Mouse (Mus musculus): ENCODE results near the gene Ankrd28.

The Ankrd28 gene

GRCm38 (mm10) chr14:31830571-31831369, at the start of gene Ankrd28:
TSS of gene Ankrd28 (minus strand) at chr14:31830651.
- DNase-seq: peak; percentile 100

DNA sequence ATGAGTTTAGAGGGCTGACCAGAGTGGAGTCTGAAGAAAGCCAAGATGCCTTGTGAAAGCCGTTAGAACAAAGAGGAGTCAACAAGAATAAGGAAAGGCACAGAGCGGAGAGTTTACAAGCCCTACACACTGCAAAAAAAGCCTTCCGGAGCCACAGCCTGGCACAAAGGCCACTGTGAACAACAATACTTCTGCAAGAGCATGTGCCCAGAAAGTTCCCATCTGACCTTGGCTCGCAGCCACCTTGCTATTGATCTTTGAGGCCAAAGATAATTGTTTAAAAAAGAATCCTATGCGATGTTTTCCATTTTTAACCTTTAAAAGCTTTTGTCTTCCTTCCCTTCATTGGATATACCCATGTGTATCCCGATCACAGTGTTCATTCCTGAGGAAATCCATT, 49.0 kb upstream of the Ankrd28 start:
- DNase-seq: peak; percentile 62

- peak; percentile 95 for DNase-seq
Observed at GRCm38 (mm10) chr14:31872130-31872529, 41.7 kb upstream of the Ankrd28 start.

- peak; percentile 18 for DNase-seq
Observed at GRCm38 (mm10) chr14:31870436-31870835, 40.0 kb upstream of the Ankrd28 start.

GRCm38 (mm10) chr14:31868591-31868990, 38.1 kb upstream of the Ankrd28 start:
- DNase-seq: peak; percentile 14

DNA sequence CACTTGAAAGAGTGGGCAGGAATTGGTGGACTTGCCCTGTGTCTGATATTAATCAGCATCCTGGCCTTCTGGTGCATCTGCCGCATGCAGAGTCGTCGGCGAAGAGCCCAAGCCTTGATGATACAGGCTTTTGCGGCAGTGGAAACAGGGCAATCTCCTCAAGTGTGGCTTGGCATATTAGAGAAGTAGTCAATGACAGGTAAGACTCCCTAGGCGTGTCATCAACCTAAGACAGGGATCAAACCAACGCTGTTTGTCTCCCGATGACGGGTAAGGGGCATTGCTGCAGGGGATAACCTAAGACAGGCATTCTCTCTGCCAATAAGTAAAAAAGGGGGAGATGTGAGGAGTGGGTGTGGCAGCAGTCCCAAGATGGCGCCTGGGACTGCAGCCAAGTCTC, 35.9 kb upstream of the Ankrd28 start:
- peak; percentile 62 for DNase-seq

DNA sequence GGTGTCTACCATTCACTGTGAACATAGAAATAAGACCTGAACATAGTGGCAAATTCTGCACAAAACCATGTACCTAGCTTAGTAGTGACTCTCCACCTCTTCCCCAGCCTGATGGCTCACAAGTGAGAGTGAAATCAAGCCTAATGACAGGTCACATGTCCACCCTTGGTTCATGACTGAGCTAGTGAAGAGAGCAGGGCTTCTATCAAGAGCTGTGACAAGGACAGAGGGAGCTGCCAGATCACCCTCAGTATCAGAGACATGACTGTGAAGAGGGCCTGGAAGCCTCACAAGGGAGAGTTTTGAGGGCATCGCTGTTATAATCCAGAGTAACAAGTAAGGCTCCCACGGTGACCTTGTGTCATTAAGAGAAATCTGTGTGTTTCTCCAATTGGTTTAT, 28.2 kb upstream of the Ankrd28 start:
- peak; percentile 93 for DNase-seq

DNA sequence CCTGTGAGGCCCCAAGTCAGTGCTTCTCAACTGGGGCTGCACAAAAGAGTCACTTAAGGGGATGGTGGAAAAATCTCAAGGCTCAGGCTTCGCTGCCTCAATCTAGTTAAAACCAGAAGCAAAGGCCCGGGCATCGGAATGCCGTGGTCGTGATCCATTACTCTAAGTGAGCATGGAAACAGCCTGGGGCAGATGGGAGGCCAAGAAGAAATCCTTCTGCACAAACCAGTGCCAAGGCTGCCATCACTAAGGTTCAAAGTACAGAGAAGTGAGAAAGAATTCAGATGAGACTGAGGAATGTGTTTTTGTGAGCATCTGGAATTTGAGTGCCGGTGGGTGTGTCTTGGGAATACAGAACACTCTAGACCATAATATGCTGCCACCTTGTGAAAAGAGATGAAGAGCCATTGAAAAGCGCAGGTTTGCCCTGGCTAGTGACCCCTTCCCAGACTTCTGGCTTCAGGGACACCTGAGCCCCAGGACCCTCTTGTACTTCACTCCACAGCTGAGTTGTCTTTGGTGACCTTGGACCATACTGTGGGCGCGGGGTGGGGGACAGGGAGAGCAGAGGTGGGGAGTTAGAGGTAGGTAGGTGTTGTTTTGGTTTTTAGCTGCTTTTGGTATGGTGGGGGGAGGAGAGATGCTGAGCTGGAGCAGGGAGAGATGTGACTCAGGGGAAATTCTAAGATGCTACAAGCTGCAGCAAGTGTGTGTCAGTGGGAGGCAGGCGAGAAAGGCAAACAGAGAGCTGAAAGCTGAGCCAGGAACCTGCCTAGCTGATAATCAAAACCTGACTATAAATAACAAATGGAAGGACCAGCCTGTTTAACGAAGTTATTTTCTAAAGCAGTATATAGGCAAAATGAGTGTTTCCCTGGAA, 26.9 kb upstream of the Ankrd28 start:
- peak; percentile 82 for DNase-seq

DNA sequence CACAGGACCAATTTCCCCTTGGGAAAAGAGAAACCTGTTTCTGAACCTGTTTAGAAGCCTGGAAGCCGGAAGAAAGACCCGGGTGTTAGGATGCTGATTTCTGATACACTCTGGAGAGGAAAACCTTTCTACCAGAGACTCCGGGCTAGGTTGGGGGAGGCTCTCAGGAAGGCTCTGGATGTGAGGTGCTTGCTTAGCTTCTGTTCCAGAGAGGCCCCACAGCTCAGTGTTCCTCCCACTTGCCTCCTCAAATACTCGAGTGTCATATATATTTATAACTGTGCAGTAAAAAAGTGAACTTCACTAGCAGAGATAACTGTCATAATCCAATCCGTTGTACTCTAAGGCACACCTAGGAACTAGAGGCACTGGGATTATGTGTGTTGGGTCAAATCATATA, 25.6 kb upstream of the Ankrd28 start:
- DNase-seq: peak; percentile 30

GRCm38 (mm10) chr14:31854667-31855066, 24.2 kb upstream of the Ankrd28 start:
- no peak for DNase-seq

GRCm38 (mm10) chr14:31843571-31843970, 13.1 kb upstream of the Ankrd28 start:
- peak; percentile 41 for DNase-seq

- DNase-seq: peak; percentile 22
Observed at GRCm38 (mm10) chr14:31832022-31832421, 1.6 kb upstream of the Ankrd28 start.

DNA sequence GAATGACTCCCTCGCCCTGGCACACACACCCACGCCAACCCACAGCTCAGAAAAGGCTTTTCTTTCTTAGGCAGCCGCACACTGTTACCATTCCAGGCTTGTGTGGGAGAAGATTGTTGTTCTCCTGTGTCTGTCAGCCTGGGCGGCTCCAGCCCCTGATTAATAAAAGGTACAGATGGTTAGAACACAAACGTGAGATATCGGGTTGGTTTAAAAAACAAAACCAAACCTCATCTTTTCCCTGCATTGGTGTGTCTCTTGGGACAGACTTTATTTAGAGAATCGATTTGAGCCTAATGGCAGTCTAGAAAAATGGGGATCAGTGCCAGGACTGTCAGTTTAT, 890 bp upstream of the Ankrd28 start:
- DNase-seq: peak; percentile 83

DNA sequence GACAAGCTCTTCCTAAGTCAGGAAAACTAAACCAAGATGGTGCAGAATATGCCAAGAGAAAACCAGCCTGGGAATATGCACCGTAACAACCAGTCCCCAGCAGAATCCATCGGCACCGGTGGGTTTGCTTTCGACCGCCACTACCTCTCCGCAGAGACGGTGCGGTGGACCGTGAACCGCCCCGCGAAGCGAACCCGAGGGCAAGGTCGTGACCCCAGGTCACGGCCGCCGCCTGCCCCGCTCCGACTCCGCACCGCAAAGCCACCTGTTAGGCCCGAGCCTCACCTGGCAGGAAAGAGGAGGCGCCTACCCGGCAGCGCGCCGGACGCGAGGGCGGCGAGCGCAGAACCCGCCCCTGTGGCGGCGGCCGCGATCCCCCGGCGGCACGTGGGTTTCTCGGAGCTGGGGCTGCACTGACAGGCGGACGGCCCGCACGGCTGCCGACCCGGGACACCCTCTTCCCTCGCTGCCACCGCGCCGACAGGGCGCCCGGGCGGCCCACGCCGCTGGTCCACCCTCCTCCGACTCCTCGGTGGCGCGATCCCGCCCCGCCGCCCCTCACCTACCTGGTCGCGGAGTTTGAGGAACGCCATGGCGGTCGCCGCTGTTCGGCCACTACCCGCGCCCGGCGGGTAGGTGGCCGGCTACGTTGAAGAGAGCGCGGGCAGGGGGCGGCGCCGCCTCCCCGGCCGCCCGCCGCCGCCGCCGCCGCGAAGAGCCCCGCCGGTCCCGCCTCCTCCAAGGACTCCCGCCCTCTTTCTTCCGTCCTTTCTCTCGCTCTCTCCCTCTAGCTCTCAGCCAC, 489 bp downstream of the Ankrd28 start:
- DNase-seq: no peak

DNA sequence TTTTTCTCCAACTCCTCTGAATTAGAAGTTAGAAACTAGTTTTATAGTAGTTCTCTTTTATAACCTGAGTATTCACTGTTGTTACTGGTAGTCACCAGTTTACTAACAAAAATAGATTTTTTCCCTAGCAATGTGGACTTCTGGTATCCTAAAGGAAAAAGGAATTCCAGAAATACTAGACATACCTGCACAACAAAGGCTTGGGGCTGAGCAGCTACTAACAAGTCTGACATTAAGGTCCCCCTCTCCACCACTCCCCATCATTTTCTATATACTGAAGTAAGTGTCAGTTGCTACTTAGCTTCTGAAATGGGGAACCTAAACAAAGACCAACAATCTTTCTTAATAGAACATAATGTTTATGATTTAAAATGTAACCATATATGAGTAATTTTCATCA, 3.2 kb downstream of the Ankrd28 start:
- peak; percentile 3 for DNase-seq

DNA sequence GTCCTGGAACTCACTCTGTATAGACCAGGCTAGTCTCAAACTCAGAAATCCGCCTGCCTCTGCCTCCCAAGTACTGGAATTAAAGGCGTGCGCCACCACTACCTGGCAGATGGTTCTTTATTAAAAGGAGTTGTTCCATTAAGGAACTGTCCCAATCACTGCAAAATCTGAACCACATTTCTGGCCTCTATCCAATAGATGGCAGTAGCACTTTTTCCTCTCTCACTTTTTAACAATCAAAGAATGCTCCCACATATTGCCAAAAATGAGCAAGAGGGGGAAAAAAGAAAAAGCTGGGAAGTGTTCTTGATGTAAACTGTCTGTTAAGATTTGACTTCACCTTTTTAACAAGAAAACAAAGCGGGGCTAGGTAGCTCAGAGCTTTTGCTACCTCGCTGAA, 20.5 kb downstream of the Ankrd28 start:
- no peak for DNase-seq

- no peak for DNase-seq
Observed at GRCm38 (mm10) chr14:31803791-31804190, 26.7 kb downstream of the Ankrd28 start.

DNA sequence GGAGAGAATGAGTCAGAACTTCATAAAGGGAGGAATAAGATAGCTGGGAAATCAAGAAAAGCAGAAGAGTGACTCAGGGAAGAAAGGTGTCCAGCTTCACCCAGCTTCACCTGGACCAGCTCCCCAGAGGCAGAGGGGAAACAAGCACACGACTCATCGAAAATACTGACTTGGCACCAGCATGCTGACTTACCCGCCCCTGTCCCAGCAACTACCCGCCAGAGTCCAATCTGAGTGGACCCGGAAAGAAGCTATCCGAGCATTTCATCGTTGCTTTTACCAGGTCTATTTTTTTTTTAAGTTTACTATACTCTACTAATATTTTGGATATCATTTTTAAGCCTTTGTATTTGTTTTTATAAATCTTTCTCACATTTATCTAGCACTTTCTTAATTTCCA, 29.5 kb downstream of the Ankrd28 start:
- DNase-seq: no peak

DNA sequence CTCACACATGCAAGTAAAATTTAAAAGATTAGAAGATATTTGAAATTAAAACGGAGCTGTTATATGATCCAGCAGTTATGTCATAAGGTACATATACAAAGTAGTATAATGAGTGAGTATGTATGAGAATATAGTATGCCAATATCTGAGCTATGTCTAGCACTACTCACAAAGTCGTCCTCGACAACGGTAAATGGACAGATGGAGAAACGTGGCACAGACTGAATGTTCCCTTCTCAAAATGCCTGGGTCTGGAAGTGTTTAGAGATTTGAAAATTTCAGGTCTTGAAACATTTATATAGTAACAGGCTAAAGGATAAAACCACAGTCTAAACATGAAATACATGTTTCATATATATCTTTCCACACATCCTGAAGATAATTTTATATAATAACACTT, 30.0 kb downstream of the Ankrd28 start:
- DNase-seq: no peak

DNA sequence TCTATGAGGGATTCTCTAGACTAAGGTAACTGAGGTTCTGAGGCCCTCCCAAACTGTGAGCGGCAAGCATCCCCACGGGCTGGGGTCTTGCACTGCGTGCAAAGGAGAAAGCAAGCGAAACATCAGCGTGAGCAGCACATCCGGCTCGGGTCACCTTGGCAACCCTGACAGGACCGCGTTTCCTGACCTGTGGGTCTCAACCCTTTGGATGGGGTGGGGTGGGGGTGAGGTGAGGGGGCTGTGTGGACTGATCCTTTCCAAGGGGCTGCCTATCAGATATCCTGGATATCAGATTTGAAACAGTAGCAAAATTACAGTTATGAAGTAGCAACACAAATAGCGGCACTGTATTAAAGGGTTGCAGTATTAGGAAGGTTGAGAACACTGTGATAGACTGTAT, 31.5 kb downstream of the Ankrd28 start:
- peak; percentile 89 for DNase-seq

GRCm38 (mm10) chr14:31795535-31795934, 34.9 kb downstream of the Ankrd28 start:
- no peak for DNase-seq

DNA sequence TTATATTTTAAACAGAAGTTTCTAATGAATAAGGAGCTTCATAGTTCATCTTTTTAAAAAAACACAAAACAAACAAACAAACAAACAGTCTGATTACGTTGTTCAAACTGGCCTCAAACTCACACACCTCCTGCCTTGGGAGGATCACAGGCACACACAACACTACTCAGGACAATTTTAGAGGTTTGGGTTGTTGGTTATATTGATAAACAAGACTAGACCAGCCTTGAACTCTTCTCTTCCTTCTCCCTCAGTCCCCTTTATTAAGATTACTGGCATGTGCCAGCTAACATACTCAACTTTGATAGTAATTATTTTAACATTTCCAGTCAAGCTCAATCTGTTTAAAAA, 35.7 kb downstream of the Ankrd28 start:
- DNase-seq: no peak

Data from heart, adult 11 months (tissue).